Mouse (Mus musculus) limb, embryonic 11.5 days (tissue): ENCODE results near the gene Timm29. TPM values are rescaled to one million over a fixed set of nuclear protein-coding genes. Genes with fewer than 3 reads are reported as not detected.

Experiments
- ATAC-seq: fragments of 200-750 bp; cut with Nextera tagmentation; 2 replicates; pipeline ENCODE4 v1.8.0; 2017; ENCODE audit warnings: low read depth; ENCODE audit not compliant: insufficient number of reproducible peaks, low FRiP score, low TSS enrichment
- DNase-seq: peaks from one replicate; pipeline ENCODE4 v3.0.0-alpha.2; 2015; ENCODE audit warnings: low spot score
- H3K27ac ChIP-seq: fragments of 300-500 bp; sonication (generic); replicated peaks from 2 replicates; pipeline ENCODE4 v1.5.1; 2014; ENCODE audit warnings: low read depth, mild to moderate bottlenecking, low read length
- H3K27me3 ChIP-seq: fragments of 300-500 bp; sonication (generic); 2 replicates; pipeline ENCODE4 v1.6.1; 2014; ENCODE audit warnings: mild to moderate bottlenecking, low read length, mixed read lengths; ENCODE audit not compliant: control insufficient read depth, insufficient read depth
- H3K36me3 ChIP-seq: fragments of 300-500 bp; sonication (generic); 2 replicates; pipeline ENCODE4 v1.6.1; 2014; ENCODE audit warnings: mild to moderate bottlenecking, low read length, moderate library complexity, mixed read lengths; ENCODE audit not compliant: control insufficient read depth, insufficient read depth
- H3K4me1 ChIP-seq: fragments of 300-500 bp; sonication (generic); 2 replicates; pipeline ENCODE4 v1.6.1; 2014; ENCODE audit warnings: low read length, mixed read lengths; ENCODE audit not compliant: control insufficient read depth, insufficient read depth
- H3K4me2 ChIP-seq: fragments of 300-500 bp; sonication (generic); 2 replicates; pipeline ENCODE4 v1.6.1; 2014; ENCODE audit warnings: low read depth, mild to moderate bottlenecking, moderate library complexity; ENCODE audit not compliant: severe bottlenecking
- H3K4me3 ChIP-seq: fragments of 300-500 bp; sonication (generic); 2 replicates; pipeline ENCODE4 v1.5.1; 2014; ENCODE audit warnings: low read depth, low read length
- H3K9ac ChIP-seq: fragments of 300-500 bp; sonication (generic); 2 replicates; pipeline ENCODE4 v1.6.1; 2014; ENCODE audit warnings: mild to moderate bottlenecking, low read length
- H3K9me3 ChIP-seq: fragments of 300-500 bp; sonication (generic); 2 replicates; pipeline ENCODE4 v1.6.1; 2016; ENCODE audit warnings: low read length; ENCODE audit not compliant: control insufficient read depth
- WGBS: fragments of 180-500 bp; shearing (Covaris S2); extraction: QIAGEN DNeasy Blood & Tissue Kit; methylation state at CpG from one replicate; pipeline ENCODE4 v1.1.7; 2014; 5-methylcytosine and 5-hydroxymethylcytosine counted together
- polyA plus RNA-seq: library from polyadenylated mRNA; unstranded; fragments of >200 nt; fragmentation: Nextera tagmentation; extraction: Ambion mirVana; gene quantifications from 2 replicates; pipeline ENCODE4 v1.2.1, GENCODE M21; 2014

Gene Timm29
- polyA plus RNA-seq, 1 experiment from 2014 or later, result 44.9 TPM

GRCm38 (mm10) chr9:21555198-21555742 is 37.3 kb upstream of the Timm29 start:
- no peak for ATAC-seq
- no peaks in the 10 kb centered on the region for H3K9me3 ChIP-seq
- no peaks in the 10 kb centered on the region for H3K27me3 ChIP-seq
- no peak overlapping the region for H3K4me2 ChIP-seq
- H3K36me3 ChIP-seq, result peaks cover 3% of the 10 kb centered on the region; the same call in 1 of the 2 replicates
- no peak for DNase-seq
- H3K4me1 ChIP-seq, result no peaks in the 10 kb centered on the region
- H3K27ac ChIP-seq, result no peak overlapping the region
- H3K9ac ChIP-seq, result no peak overlapping the region
- WGBS, result 89% methylated on average over 6 of the region's 6 CpGs
- no peak overlapping the region for H3K4me3 ChIP-seq

GRCm38 (mm10) chr9:21556996-21557395 is 35.5 kb upstream of the Timm29 start:
- Histone ChIP-seq H3K27me3 (no peaks in the 10 kb centered on the region), H3K4me2 (no peak overlapping the region), H3K36me3 (no peaks in the 10 kb centered on the region; the same call in 1 of the 2 replicates), H3K4me3 (no peak overlapping the region), H3K4me1 (no peaks in the 10 kb centered on the region), H3K9ac (no peak overlapping the region), H3K9me3 (no peaks in the 10 kb centered on the region), H3K27ac (no peak overlapping the region)
- DNase-seq (no peak), ATAC-seq (no peak)
- WGBS, result 92% methylated on average over 2 of the region's 2 CpGs

DNA sequence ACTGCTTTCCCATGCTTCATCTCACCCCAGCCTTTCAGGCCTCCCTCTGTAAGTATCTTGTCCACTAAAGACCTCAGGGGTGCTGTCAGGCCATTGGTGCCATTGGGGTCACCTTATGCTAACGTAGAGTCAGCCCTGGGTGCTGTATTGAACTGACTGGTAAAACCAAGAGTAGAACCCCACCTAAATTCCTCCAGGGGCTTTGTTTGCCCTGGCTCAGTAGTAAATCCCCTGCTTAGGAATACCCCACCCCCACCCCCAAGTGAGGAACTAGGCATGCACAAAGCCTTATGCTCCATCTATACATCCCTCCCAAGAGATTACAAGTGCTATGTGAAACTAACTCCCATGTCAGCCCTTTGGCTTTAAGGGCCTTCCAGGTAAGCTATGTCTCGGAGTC is 35.0 kb upstream of the Timm29 start:
- WGBS, result 93% methylated on average over 2 of the region's 2 CpGs
- H3K4me2 ChIP-seq, result no peak overlapping the region
- ATAC-seq (no peak), DNase-seq (no peak)
- no peak overlapping the region for H3K9ac ChIP-seq
- no peaks in the 10 kb centered on the region for H3K4me1 ChIP-seq
- H3K4me3 ChIP-seq, result no peak overlapping the region
- no peaks in the 10 kb centered on the region for H3K27me3 ChIP-seq
- H3K27ac ChIP-seq, result no peak overlapping the region
- H3K36me3 ChIP-seq, result no peaks in the 10 kb centered on the region; the same call in 1 of the 2 replicates
- no peaks in the 10 kb centered on the region for H3K9me3 ChIP-seq

GRCm38 (mm10) chr9:21558366-21558765 is 34.2 kb upstream of the Timm29 start:
- Histone ChIP-seq H3K4me1 (no peaks in the 10 kb centered on the region), H3K9ac (no peak overlapping the region), H3K4me2 (no peak overlapping the region), H3K4me3 (no peak overlapping the region), H3K36me3 (no peaks in the 10 kb centered on the region; the same call in 1 of the 2 replicates), H3K27ac (no peak overlapping the region; the same call in 1 of the 2 replicates), H3K27me3 (no peaks in the 10 kb centered on the region), H3K9me3 (no peaks in the 10 kb centered on the region)
- ATAC-seq, result no peak
- DNase-seq, result no peak
- 90% methylated on average over 4 of the region's 4 CpGs for WGBS

DNA sequence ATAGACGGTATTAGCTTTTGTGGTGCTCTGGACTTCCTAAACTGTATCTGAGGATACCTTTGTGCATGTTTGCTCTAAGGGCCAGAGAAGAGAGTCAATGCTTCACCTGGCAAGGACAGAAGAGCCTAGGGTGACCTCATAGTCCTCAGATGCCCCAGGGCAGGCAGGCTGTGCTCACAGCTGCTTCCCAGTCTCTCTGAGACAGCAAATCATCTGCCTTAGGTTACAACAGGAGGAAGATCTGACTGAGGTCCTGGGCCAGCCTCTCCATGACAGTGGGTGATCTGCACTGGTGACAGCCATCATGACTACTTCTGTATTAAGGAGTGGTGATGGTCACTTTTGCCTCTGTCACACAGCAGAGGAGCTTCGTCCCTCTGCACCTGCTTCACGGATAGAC is 33.4 kb upstream of the Timm29 start:
- Histone ChIP-seq H3K27ac (no peak overlapping the region), H3K4me3 (no peak overlapping the region), H3K27me3 (no peaks in the 10 kb centered on the region), H3K9me3 (no peaks in the 10 kb centered on the region), H3K4me1 (no peaks in the 10 kb centered on the region), H3K4me2 (no peak overlapping the region), H3K9ac (no peak overlapping the region), H3K36me3 (no peaks in the 10 kb centered on the region; the same call in 1 of the 2 replicates)
- ATAC-seq (no peak), DNase-seq (no peak)
- 92% methylated on average over 3 of the region's 3 CpGs for WGBS

DNA sequence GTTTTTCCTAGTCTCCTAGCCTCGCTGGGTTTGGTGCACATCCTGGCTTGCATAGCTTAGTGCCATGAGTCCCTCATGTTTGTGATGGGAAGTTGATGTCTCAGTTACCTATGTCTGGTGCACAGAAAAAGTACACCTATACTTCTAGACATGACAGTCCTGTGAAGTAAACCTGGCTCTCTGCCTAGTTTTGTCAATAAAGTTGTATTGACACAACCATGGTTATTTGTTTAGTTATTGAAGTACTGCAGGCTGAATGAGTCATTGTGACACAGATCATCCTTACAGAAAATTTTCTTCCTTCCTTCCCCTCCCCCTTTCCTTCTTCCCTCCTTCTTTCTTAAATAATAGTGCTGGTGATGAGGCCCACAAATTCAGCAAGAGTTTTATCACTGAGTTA is 28.1 kb upstream of the Timm29 start:
- Histone ChIP-seq H3K4me1 (no peaks in the 10 kb centered on the region), H3K9me3 (no peaks in the 10 kb centered on the region), H3K27ac (no peak overlapping the region), H3K4me3 (no peak overlapping the region), H3K36me3 (peaks cover 6% of the 10 kb centered on the region), H3K27me3 (no peaks in the 10 kb centered on the region), H3K9ac (no peak overlapping the region), H3K4me2 (no peak overlapping the region)
- ATAC-seq (no peak), DNase-seq (no peak)
- 78% methylated on average over 1 of the region's 1 CpGs for WGBS

DNA sequence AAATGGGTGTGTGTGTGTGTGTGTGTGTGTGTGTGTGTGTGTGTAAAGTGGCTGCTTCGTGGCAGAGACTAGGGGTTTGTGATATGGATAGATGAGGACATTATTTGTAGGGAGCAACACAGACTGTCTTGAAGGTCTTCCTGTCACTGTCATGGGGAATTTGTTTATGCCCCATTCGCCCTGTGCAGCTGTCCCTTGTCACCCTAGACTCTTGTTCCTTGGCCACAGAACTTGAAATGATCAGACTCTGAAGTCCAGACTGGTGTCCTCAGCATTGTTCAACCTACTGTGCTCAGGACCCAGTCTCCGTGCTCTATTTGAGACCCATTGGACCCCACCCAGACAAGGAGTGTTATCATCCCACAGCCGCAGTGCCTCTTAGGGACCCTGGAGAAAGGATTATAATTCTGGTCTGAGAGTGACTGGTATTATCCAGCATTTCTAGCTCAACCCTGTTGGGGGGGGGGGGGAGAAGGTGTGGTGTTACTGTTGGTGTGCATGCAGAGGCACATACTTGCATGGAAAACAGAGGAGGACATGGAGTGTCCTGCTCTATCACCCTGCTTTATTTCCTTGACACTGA is 27.4 kb upstream of the Timm29 start:
- WGBS, result 94% methylated on average over 4 of the region's 4 CpGs
- H3K27me3 ChIP-seq, result no peaks in the 10 kb centered on the region
- H3K4me3 ChIP-seq, result no peak overlapping the region
- H3K9ac ChIP-seq, result no peak overlapping the region
- H3K4me2 ChIP-seq, result no peak overlapping the region
- ATAC-seq, result no peak
- no peak overlapping the region for H3K27ac ChIP-seq
- no peaks in the 10 kb centered on the region for H3K4me1 ChIP-seq
- H3K36me3 ChIP-seq, result peaks cover 6% of the 10 kb centered on the region
- no peaks in the 10 kb centered on the region for H3K9me3 ChIP-seq
- no peak for DNase-seq

GRCm38 (mm10) chr9:21566538-21566937 is 26.0 kb upstream of the Timm29 start:
- no peaks in the 10 kb centered on the region for H3K27me3 ChIP-seq
- ATAC-seq, result no peak
- peaks cover 12% of the 10 kb centered on the region for H3K36me3 ChIP-seq
- H3K9me3 ChIP-seq, result no peaks in the 10 kb centered on the region
- no peak overlapping the region for H3K4me3 ChIP-seq
- 89% methylated on average over 1 of the region's 1 CpGs for WGBS
- H3K4me1 ChIP-seq, result no peaks in the 10 kb centered on the region
- no peak overlapping the region for H3K9ac ChIP-seq
- H3K27ac ChIP-seq, result no peak overlapping the region
- no peak overlapping the region for H3K4me2 ChIP-seq
- DNase-seq, result no peak

DNA sequence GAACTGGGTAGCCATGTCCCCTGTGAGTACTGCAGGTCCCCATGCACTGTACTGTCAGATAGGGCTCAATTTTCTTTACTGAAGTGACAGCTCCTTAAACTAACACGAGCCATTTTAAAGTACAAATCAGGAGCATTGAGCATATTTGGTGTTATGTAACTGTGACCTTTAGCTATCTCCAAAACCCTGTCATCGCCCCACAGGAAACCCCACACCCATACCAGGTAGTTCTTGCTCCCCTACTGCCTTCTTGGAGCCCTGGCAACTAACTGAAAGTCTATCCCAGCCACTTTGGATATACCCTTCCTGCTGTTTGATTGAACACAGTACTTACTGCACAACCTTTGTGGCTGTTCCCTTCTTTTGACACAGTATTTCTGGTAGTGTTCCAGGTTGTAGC is 25.5 kb upstream of the Timm29 start:
- no peaks in the 10 kb centered on the region for H3K4me1 ChIP-seq
- H3K9ac ChIP-seq, result no peak overlapping the region
- no peak overlapping the region for H3K4me3 ChIP-seq
- H3K27ac ChIP-seq, result no peak overlapping the region
- no peak overlapping the region for H3K4me2 ChIP-seq
- H3K36me3 ChIP-seq, result peaks cover 12% of the 10 kb centered on the region
- WGBS, result 88% methylated on average over 2 of the region's 2 CpGs
- DNase-seq (no peak), ATAC-seq (no peak)
- H3K9me3 ChIP-seq, result no peaks in the 10 kb centered on the region
- no peaks in the 10 kb centered on the region for H3K27me3 ChIP-seq
